Mouse (Mus musculus) ES-E14 (cell line): Measurements from ENCODE around the gene Tmem139. TPM values are rescaled to one million over a fixed set of nuclear protein-coding genes. Genes with fewer than 3 reads are reported as not detected.

Source experiments
- DNase-seq: peaks from one replicate; pipeline ENCODE4 v3.0.0-alpha.2; 2013; ENCODE audit warnings: low read depth, low spot score
- H3K27ac ChIP-seq: 2 replicates; pipeline ENCODE4 v1.5.1; 2012; ENCODE audit warnings: low read depth, mild to moderate bottlenecking, low read length, moderate library complexity, mixed read lengths; ENCODE audit not compliant: poor library complexity, insufficient read depth, severe bottlenecking
- H3K36me3 ChIP-seq: 2 replicates; pipeline ENCODE4 v1.6.1; 2012; ENCODE audit warnings: mild to moderate bottlenecking, low read length, moderate library complexity, mixed read lengths; ENCODE audit not compliant: control insufficient read depth, poor library complexity, insufficient read depth, severe bottlenecking
- H3K4me1 ChIP-seq, 2 experiments: fragments of 150-350 bp in 1 of 2; sonication (generic) in 1 of 2; 2 replicates each; pipeline ENCODE4 v1.6.1; 2012; ENCODE audit warnings: low read length in 2 of 2, mild to moderate bottlenecking in 1 of 2, mixed read lengths in 1 of 2; ENCODE audit not compliant: control insufficient read depth in 2 of 2, insufficient read depth in 2 of 2, poor library complexity in 1 of 2
- H3K4me3 ChIP-seq, 2 experiments: fragments of 150-350 bp in 1 of 2; sonication (generic) in 1 of 2; 2 replicates each; pipeline ENCODE4 v1.5.1; 2012; ENCODE audit warnings: low read length in 2 of 2, low read depth in 1 of 2, mild to moderate bottlenecking in 1 of 2, mixed read lengths in 1 of 2; ENCODE audit not compliant: insufficient read depth in 1 of 2, poor library complexity in 1 of 2, severe bottlenecking in 1 of 2
- H3K9ac ChIP-seq: 2 replicates; pipeline ENCODE4 v1.6.1; 2012; ENCODE audit warnings: low read depth, mild to moderate bottlenecking, low read length, mixed read lengths; ENCODE audit not compliant: poor library complexity, insufficient read depth, severe bottlenecking
- H3K9me3 ChIP-seq: fragments of 150-350 bp; sonication (generic); 2 replicates; pipeline ENCODE4 v1.6.1; 2012; ENCODE audit warnings: low read depth, mild to moderate bottlenecking, low read length; ENCODE audit not compliant: control insufficient read depth, insufficient read depth
- CHD2 ChIP-seq: IDR thresholded peaks from 2 replicates; pipeline ENCODE4 v1.6.1; 2014; ENCODE audit warnings: mild to moderate bottlenecking, low read depth, low read length, inconsistent platforms
- HCFC1 ChIP-seq: IDR thresholded peaks from 2 replicates; pipeline ENCODE4 v1.6.1; 2012; ENCODE audit warnings: low read length, inconsistent platforms, borderline replicate concordance; ENCODE audit not compliant: insufficient read depth
- MAFK ChIP-seq: IDR thresholded peaks from 2 replicates; pipeline ENCODE4 v1.6.1; 2014; ENCODE audit warnings: mild to moderate bottlenecking, low read depth, low read length, inconsistent platforms; ENCODE audit not compliant: insufficient read depth
- ZC3H11A ChIP-seq: IDR thresholded peaks from 2 replicates; pipeline ENCODE4 v1.6.1; 2012; ENCODE audit warnings: low read depth, mild to moderate bottlenecking, inconsistent platforms, low read length, borderline replicate concordance
- ZNF384 ChIP-seq: IDR thresholded peaks from 2 replicates; pipeline ENCODE4 v1.6.1; 2012; ENCODE audit warnings: low read depth, low read length, inconsistent platforms
- in situ Hi-C, 2 experiments: fragments of 600-800 bp; cut with MboI; formaldehyde crosslinking; loops; one replicate each; pipeline ENCODE4 v1.15.1; 2025; ENCODE audit warnings: low sequenced_read_pairs in 2 of 2, inconsistent platforms in 1 of 2; ENCODE audit not compliant: unreplicated experiment in 2 of 2
- total RNA-seq: library from RNA; depleted of rRNA; stranded (reverse); fragments of 300-350 nt; gene quantifications from 2 replicates; pipeline ENCODE4 v1.2.3, GENCODE M21; 2012

The Tmem139 gene
- total RNA-seq, 1 experiment, result 1.3 TPM

GRCm38 (mm10) chr6:42251791-42252190, 10.0 kb upstream of the Tmem139 start:
- no peak for DNase-seq
- no peak overlapping the region for H3K27ac ChIP-seq
- no peaks in the 10 kb centered on the region for H3K36me3 ChIP-seq
- no peak overlapping the region for H3K4me3 ChIP-seq
- no peaks in the 10 kb centered on the region for H3K9me3 ChIP-seq
- in situ Hi-C loops, result no loop called here
- no peak overlapping the region for H3K9ac ChIP-seq
- peaks cover 0 to 2% of the 10 kb centered on the region in 2 experiments; a peak in 1 of 4 replicates for H3K4me1 ChIP-seq
- TF ChIP-seq HCFC1 (no peak), ZNF384 (no peak), MAFK (no peak), ZC3H11A (no peak), CHD2 (no peak)

GRCm38 (mm10) chr6:42253103-42253502, 8.7 kb upstream of the Tmem139 start:
- TF ChIP-seq MAFK (no peak), ZC3H11A (no peak), CHD2 (no peak), ZNF384 (no peak), HCFC1 (no peak)
- H3K9ac ChIP-seq, result no peak overlapping the region
- in situ Hi-C loops, result no loop called here

GRCm38 (mm10) chr6:42257303-42257863, 4.4 kb upstream of the Tmem139 start:
- no peaks in the 10 kb centered on the region for H3K36me3 ChIP-seq
- H3K9ac ChIP-seq, result no peak overlapping the region
- in situ Hi-C loops, result no loop called here
- no peak overlapping the region for H3K27ac ChIP-seq
- no peaks in the 10 kb centered on the region for H3K9me3 ChIP-seq
- no peak for DNase-seq
- peaks cover 0 to 3% of the 10 kb centered on the region in 2 experiments; a peak in 2 of 4 replicates for H3K4me1 ChIP-seq
- H3K4me3 ChIP-seq, result no peak overlapping the region
- TF ChIP-seq HCFC1 (no peak), ZC3H11A (peak; percentile 32; the same call in 1 of the 2 replicates)

More at GRCm38 (mm10) chr6:42253103-42253502, 8.7 kb upstream of the Tmem139 start:
- DNase-seq, result no peak
- no peaks in the 10 kb centered on the region for H3K36me3 ChIP-seq
- H3K27ac ChIP-seq, result no peak overlapping the region
- no peaks in the 10 kb centered on the region for H3K4me1 ChIP-seq
- no peak overlapping the region for H3K4me3 ChIP-seq
- H3K9me3 ChIP-seq, result no peaks in the 10 kb centered on the region

GRCm38 (mm10) chr6:42260430-42260829, 1.3 kb upstream of the Tmem139 start:
- Histone ChIP-seq H3K27ac (no peak overlapping the region), H3K4me1 (peaks cover 0 to 3% of the 10 kb centered on the region in 2 experiments; a peak in 2 of 4 replicates), H3K9ac (no peak overlapping the region), H3K9me3 (no peaks in the 10 kb centered on the region), H3K4me3 (no peak overlapping the region), H3K36me3 (no peaks in the 10 kb centered on the region)
- no peak for DNase-seq
- no peak for TF ChIP-seq ZNF384
- no peak for TF ChIP-seq CHD2
- no peak for TF ChIP-seq ZC3H11A
- TF ChIP-seq HCFC1, result no peak
- TF ChIP-seq MAFK, result no peak
- in situ Hi-C loops, result no loop called here

- peak within 1 kb of the TSS; percentile 79 for H3K27ac ChIP-seq
- H3K4me1 ChIP-seq, result peaks cover 3 to 8% of the 10 kb centered on the region in 2 experiments; a peak in 3 of 4 replicates
- H3K9me3 ChIP-seq, result no peaks in the 10 kb centered on the region
- peak within 1 kb of the TSS; percentile 98 for H3K9ac ChIP-seq
- in situ Hi-C loops, result no loop called here
- peak within 1 kb of the TSS; percentile 93 to 99 for H3K4me3 ChIP-seq
- TF ChIP-seq HCFC1 (0 out of 2 replicates have a peak, but pooled peaks have one; percentile 24), CHD2 (no peak)
- DNase-seq, result peak; percentile 98
- peaks cover 21% of the 10 kb centered on the region for H3K36me3 ChIP-seq
These were observed 3.0 kb downstream of the Tmem139 start, which contains the start of gene Casp2 for GRCm38 (mm10) chr6:42264626-42265312. Casp2 (plus strand) TSS chr6:42264985.
